Mouse (Mus musculus): ENCODE measurements around the gene Pard3b. TPM values are rescaled to one million over a fixed set of nuclear protein-coding genes. Genes with fewer than 3 reads are reported as not detected.

Gene Pard3b
- polyA plus RNA-seq, 1 experiment: 5.6 TPM

DNA sequence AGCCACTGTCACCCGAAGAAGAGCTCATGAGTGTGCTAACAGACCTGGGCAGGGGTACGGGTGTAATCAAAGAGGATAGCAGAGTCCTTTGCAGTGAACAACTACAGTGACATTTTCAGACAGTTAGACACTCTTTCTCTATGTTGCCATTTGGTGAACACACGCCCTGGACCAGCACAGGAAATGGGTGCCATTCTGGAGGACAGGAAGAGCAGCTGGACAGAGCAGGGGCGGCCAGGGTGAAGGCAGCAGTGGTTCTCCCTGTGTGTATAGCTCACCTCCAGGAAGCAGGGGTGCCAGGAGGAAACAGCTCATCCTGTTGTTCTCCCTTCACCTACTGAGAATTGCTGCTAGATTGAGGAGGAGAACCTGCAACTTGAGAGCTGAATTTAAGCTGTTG, 773.4 kb downstream of the Pard3b start:
- H3K4me3 ChIP-seq (replicated peaks): no peak overlapping the region
- peaks cover 4% of the 10 kb centered on the region; the same call in 1 of the 2 replicates for H3K4me1 ChIP-seq
- no peaks in the 10 kb centered on the region for H3K36me3 ChIP-seq (replicated peaks; ENCODE audit: low read length)
- no peak for TF ChIP-seq GATA1 (IDR thresholded peaks at IDR 0.05; ENCODE audit: borderline replicate concordance, low read length)
- no peak for TF ChIP-seq FLI1 (IDR thresholded peaks at IDR 0.05; ENCODE audit: low read length)
- H3K9me3 ChIP-seq: 0 out of 2 replicates have a peak, but pooled peaks cover 2% of the 10 kb centered on the region
- H3K27me3 ChIP-seq (replicated peaks): no peaks in the 10 kb centered on the region

DNA sequence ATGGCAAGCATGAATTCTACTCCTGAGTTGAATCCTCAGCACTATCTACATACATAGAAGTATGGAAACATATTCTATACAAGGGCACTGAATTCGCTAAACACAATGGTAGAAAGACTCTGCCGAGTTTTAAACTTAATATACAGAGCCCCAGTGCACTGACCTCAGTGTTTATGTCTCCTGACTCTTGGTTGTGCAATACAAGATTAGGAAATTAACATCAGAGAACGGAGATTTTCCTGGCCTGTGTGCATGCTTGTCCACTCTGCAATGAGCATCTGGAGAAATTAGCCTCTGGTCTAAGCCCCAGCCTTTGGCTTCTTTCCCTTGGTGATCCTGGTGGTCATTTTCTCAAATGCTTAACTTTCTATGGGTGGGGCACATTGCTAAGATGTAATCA, 774.4 kb downstream of the Pard3b start:
- Histone ChIP-seq H3K27me3 (replicated peaks) (no peaks in the 10 kb centered on the region), H3K9me3 (0 out of 2 replicates have a peak, but pooled peaks cover 3% of the 10 kb centered on the region), H3K4me3 (replicated peaks) (no peak overlapping the region), H3K36me3 (replicated peaks; ENCODE audit: low read length) (no peaks in the 10 kb centered on the region), H3K4me1 (peaks cover 4% of the 10 kb centered on the region; the same call in 1 of the 2 replicates)
- TF ChIP-seq GATA1 (IDR thresholded peaks at IDR 0.05; ENCODE audit: borderline replicate concordance, low read length) (no peak), FLI1 (IDR thresholded peaks at IDR 0.05; ENCODE audit: low read length) (no peak)

DNA sequence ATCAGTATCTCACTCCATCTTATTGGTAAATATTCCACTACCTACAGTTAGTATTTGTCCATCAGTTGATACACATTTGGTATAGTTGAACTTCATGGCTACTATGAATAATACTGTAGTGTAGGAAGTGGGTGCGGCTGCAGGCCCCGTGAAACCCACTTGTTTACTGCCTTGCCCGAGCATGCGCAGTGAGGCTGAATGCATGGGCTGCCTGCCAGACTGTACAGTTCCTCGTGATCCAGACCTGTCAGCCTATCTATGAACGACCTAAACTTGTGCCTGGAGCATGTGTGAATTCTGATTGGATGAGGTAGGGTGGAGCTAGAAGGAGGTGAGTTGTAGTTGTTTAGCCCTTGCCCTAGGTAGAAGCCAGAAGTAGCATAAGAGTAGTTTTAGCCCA, 775.9 kb downstream of the Pard3b start:
- H3K4me1 ChIP-seq: peaks cover 4% of the 10 kb centered on the region; the same call in 1 of the 2 replicates
- no peaks in the 10 kb centered on the region for H3K27me3 ChIP-seq (replicated peaks)
- no peak overlapping the region for H3K4me3 ChIP-seq (replicated peaks)
- TF ChIP-seq GATA1 (IDR thresholded peaks at IDR 0.05; ENCODE audit: borderline replicate concordance, low read length): no peak
- no peak for TF ChIP-seq FLI1 (IDR thresholded peaks at IDR 0.05; ENCODE audit: low read length)
- H3K9me3 ChIP-seq: 0 out of 2 replicates have a peak, but pooled peaks cover 3% of the 10 kb centered on the region
- H3K36me3 ChIP-seq (replicated peaks; ENCODE audit: low read length): no peaks in the 10 kb centered on the region

DNA sequence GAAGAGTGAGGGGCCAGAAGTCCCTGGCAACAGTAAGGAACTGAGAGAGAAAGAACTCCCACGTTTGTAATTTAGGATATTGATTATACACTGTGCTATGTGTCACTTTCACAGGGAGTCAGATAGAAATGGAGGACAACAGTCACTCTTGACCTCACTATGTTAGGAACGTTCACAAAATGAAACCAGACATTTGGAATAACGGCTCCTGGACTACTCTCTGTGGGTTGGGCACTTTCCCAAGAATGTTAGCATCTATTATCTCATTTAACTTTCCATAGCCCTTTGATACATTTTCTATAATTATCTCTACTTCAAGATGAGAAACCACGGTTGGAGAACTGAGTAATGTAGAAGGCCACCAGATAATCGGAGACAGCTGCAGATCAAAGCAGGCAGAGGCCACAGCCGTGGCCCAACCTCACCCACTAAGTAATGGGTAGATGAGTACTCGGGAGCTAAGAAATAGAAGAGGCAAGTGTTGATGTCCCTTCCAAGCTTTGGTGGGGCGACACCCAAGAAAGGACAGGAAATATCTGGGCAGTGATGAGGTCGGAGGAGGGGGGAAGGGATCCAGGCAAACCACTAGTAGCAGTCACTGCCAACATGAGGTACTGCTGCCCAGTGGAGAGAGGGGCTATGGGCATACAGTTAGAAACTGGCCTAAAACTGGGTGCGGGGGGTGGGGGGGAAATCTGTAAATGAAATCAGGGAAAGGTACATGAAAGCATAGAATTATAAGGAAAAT, 778.2 kb downstream of the Pard3b start:
- H3K27me3 ChIP-seq (replicated peaks): no peaks in the 10 kb centered on the region
- TF ChIP-seq FLI1 (IDR thresholded peaks at IDR 0.05; ENCODE audit: low read length) (no peak), GATA1 (IDR thresholded peaks at IDR 0.05; ENCODE audit: borderline replicate concordance, low read length) (no peak)
- H3K4me3 ChIP-seq (replicated peaks): no peak overlapping the region
- H3K4me1 ChIP-seq: peaks cover 4% of the 10 kb centered on the region; the same call in 1 of the 2 replicates
- no peaks in the 10 kb centered on the region for H3K36me3 ChIP-seq (replicated peaks; ENCODE audit: low read length)
- H3K9me3 ChIP-seq: 0 out of 2 replicates have a peak, but pooled peaks cover 3% of the 10 kb centered on the region

DNA sequence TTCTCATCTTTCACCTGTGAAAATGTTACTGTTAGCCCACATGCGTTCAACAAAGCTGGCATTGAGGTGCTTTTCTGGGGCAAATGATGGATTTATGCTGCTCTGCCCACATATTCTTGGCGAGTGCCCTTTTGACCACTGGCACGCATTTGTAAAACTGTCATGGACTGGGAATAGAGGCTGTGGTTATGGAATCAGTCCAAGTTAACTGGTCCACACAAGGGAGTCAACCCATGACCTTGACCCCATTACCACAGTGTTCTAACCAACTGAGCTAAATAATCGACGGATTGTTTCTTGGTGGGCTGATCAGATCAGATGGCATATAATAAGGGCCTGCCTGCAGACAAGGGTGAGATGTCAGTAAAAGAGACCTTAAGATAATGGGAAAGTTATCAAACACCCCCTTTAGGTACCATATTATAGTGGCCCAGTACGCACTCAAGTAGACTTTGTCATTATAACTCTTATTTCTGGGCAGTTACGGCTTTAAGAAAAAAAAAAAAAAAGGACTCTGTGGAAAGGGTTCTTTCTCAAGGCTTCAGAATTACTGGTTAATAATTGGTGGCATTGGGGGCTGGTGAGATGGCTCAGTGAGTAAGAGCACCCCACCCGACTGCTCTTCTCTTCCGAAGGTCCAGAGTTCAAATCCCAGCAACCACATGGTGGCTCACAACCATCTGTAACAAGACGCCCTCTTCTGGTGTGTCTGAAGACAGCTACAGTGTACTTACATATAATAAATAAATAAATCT, 784.4 kb downstream of the Pard3b start:
- Histone ChIP-seq H3K36me3 (replicated peaks; ENCODE audit: low read length) (no peaks in the 10 kb centered on the region), H3K4me3 (replicated peaks) (no peak overlapping the region), H3K4me1 (no peaks in the 10 kb centered on the region), H3K27me3 (replicated peaks) (no peaks in the 10 kb centered on the region), H3K9me3 (peaks cover 2% of the 10 kb centered on the region; the same call in 1 of the 2 replicates)
- TF ChIP-seq FLI1 (IDR thresholded peaks at IDR 0.05; ENCODE audit: low read length) (no peak), GATA1 (IDR thresholded peaks at IDR 0.05; ENCODE audit: borderline replicate concordance, low read length) (no peak)

DNA sequence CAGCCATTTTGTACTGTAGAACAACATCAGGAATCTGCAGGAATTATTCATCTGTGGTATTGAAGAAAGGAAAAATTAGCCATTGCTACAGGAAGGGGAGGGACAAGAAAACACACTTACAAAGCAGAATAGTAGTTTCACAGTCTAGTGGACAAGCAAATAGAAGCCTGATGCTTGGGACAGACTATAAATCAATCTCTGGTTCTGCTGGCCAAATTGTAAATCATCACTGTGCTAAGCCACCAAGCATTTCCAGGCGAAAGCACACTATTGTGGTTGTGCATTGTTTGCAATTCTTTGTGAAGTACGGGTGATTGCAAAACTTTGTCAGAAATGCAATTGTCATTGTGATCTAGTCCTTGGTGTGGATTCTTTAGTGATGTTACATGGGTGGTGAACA, 786.7 kb downstream of the Pard3b start:
- TF ChIP-seq FLI1 (IDR thresholded peaks at IDR 0.05; ENCODE audit: low read length) (no peak), GATA1 (IDR thresholded peaks at IDR 0.05; ENCODE audit: borderline replicate concordance, low read length) (no peak)
- H3K4me3 ChIP-seq (replicated peaks): no peak overlapping the region
- H3K9me3 ChIP-seq: peaks cover 2% of the 10 kb centered on the region; the same call in 1 of the 2 replicates
- H3K27me3 ChIP-seq (replicated peaks): no peaks in the 10 kb centered on the region
- H3K36me3 ChIP-seq (replicated peaks; ENCODE audit: low read length): no peaks in the 10 kb centered on the region
- H3K4me1 ChIP-seq: no peaks in the 10 kb centered on the region

DNA sequence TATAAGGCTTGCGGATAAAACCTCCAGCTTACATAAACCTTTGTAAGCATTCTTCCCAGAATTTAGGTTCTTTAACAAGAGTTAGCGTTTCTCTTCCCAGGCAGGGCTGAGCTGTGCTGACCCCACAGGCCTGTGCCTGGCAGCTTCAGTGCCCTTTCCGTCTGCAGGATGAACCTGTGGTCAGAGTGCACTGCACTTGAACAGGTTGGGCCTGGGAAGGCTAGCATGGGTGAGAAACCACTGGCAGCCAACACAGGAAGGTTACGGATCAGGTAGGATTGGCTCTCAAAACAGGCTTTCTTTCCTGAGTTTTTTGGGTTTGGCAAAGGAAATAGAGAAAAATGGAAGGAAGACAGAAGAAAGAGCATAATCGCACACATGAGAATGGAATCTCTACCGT, 790.1 kb downstream of the Pard3b start:
- Histone ChIP-seq H3K4me3 (replicated peaks) (no peak overlapping the region), H3K9me3 (no peaks in the 10 kb centered on the region), H3K27me3 (replicated peaks) (no peaks in the 10 kb centered on the region), H3K4me1 (no peaks in the 10 kb centered on the region), H3K36me3 (replicated peaks; ENCODE audit: low read length) (no peaks in the 10 kb centered on the region)
- no peak for TF ChIP-seq GATA1 (IDR thresholded peaks at IDR 0.05; ENCODE audit: borderline replicate concordance, low read length)

DNA sequence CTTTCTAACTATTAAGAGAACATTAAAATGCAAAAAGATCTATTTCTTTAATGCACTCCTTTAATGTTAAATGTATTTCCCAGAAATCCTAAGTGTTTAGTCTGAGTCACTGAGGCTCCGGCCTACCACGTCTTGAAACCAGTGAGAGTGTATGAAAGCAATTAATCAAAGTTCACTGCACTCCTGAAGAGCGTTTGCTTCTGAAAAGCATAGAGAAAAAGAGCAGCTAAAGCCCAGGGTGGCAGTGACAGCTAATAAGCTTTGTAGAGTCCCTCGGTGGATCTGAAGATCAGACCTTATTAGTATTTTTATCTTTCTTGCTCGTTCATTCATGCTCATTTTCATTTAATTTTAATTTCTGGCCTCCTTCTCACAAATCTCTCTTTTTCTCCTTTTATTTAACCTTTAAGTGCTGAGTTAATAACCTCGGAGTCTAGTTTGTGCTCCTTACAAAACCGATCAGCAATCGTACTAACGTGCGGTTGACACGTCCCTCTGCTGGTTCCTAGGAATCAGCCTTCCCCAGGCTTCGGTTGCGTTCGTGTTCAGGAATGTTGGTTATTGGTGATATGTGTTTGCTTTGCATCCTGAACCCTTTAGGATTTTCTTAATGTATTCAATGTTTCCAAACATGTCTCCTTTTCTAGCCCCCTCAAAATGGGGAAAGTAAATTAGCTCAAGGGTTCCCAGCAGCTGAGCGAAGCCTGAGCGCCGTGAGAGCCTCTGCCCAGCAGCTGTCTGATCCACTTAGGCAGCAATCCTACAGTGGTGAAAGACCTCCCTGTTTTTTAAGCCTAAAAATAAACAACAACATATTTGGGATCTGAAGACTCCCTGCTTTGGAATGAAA, 790.9 kb downstream of the Pard3b start:
- Histone ChIP-seq H3K4me3 (replicated peaks) (no peak overlapping the region), H3K27me3 (replicated peaks) (no peaks in the 10 kb centered on the region), H3K4me1 (no peaks in the 10 kb centered on the region), H3K9me3 (no peaks in the 10 kb centered on the region), H3K36me3 (replicated peaks; ENCODE audit: low read length) (no peaks in the 10 kb centered on the region)
- TF ChIP-seq FLI1 (IDR thresholded peaks at IDR 0.05; ENCODE audit: low read length) (no peak), GATA1 (IDR thresholded peaks at IDR 0.05; ENCODE audit: borderline replicate concordance, low read length) (no peak)

DNA sequence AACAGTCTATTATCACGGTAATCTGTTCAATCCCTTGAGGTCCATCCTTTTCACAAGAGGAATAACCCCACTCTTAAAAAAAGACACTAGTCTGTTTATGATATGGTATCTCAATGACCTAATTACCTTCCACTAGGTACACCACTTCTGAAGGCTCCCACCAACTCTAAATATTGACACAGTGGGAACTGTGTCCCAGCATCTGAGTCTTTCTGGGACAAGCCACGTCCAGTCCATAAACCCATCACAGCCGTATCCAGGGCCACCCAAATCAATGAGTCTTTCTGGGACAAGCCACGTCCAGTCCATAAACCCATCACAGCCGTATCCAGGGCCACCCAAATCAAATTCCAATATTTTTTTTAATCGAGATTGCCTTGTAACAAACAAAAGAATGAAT, 792.4 kb downstream of the Pard3b start:
- Histone ChIP-seq H3K4me1 (no peaks in the 10 kb centered on the region), H3K36me3 (replicated peaks; ENCODE audit: low read length) (no peaks in the 10 kb centered on the region), H3K27me3 (replicated peaks) (no peaks in the 10 kb centered on the region), H3K9me3 (no peaks in the 10 kb centered on the region), H3K4me3 (replicated peaks) (no peak overlapping the region)
- no peak for TF ChIP-seq FLI1 (IDR thresholded peaks at IDR 0.05; ENCODE audit: low read length)
- no peak for TF ChIP-seq GATA1 (IDR thresholded peaks at IDR 0.05; ENCODE audit: borderline replicate concordance, low read length)

All from megakaryocyte, embryonic 14.5 days (primary cell).